Mouse (Mus musculus): ENCODE data around the gene Cd59a. TPM values are rescaled to one million over a fixed set of nuclear protein-coding genes. Genes with fewer than 3 reads are reported as not detected.
A peak's percentile ranks its signal among the peaks of the same experiment; 100 is the strongest.

Gene Cd59a
- total RNA-seq, 1 experiment from 2014 or later, result 51.9 TPM

DNA sequence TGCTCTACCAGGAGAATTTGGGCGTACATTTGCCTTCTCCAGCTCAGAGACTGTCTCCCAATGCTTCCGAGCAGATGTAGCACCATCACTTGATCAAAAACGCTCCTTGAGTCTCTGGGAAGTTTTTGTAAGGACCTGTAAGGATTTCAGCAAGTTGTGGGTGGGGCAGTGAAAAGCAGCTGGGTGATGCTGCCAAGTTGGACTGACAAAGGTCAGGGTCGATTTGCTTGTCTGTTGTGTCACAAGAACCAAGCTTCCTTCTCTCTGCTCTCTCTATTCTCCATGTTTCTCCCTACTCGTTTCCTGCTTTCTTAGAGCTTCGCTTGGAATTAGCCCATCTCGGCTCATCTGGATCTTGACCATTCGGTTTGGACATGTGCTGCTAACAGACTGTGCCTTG, 46.5 kb downstream of the Cd59a start:
- DNase-seq, result no peak

DNA sequence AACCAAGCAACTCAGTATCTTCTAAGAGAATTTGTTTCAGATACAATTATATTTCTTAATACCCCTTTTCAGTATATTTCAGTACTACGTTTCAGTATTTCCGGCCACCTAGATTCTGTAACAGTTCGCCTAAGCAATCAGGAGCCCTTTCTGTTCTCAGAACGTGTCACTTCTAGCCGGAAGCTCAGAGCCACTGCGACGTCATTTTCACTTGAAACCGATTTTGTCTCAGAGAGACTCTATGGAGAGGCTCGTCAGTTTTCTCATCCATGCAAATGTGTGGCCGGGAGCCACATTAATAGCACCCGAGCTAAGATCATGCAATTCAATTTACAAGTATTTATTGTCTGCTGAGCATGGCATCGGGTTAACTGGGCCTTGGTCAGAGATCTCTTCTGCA, 48.4 kb downstream of the Cd59a start:
- DNase-seq, result no peak

DNA sequence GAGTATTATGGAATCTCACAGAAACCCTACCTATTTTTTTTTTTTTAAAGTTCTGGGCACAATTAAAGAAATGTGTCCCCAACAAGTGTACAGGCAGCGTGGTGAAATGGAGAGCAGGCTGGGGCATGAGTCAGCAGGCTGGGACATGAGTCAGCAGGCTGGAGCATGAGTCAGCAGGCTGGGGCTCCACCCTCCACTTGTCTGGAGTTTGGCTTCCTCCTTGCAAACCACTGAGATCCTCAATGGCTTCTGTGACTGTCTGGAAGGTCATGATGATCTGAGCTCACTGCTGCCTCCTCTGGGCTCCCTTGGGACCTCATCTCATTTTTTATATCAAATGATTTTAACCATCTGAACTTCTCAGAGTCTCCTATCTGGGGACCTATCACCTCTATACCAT, 50.4 kb downstream of the Cd59a start:
- DNase-seq, result peak; percentile 88

DNA sequence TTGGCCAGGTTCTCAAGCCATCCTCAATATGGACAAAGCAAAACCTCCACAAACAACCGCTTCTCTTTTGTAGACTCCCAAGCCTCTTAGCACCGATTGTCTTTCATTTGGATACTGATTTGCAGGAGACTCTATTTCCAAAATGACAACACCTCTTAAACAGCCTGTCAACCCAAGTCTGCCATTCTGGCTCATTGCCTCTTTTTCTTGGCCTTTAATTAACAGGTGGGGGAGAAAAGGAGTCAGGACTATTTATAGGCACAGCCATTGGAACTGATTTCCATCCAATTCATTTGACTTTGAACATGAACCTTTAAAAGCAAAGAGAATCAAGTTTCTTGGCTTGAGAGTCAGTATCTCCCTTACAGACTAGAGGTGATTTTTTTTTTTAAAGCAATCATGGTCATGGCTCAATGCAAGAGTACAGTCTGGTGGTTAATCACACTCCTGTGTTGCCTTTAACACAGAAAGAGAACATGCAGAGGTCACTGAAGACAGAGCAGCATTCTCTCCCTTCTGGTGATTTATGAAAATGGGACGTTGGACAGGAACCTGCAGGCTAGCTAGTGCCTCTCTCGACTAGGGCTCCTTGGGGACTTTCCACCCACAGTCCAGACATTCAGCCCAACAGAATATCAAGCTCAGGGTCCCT, 52.4 kb downstream of the Cd59a start:
- DNase-seq, result no peak

DNA sequence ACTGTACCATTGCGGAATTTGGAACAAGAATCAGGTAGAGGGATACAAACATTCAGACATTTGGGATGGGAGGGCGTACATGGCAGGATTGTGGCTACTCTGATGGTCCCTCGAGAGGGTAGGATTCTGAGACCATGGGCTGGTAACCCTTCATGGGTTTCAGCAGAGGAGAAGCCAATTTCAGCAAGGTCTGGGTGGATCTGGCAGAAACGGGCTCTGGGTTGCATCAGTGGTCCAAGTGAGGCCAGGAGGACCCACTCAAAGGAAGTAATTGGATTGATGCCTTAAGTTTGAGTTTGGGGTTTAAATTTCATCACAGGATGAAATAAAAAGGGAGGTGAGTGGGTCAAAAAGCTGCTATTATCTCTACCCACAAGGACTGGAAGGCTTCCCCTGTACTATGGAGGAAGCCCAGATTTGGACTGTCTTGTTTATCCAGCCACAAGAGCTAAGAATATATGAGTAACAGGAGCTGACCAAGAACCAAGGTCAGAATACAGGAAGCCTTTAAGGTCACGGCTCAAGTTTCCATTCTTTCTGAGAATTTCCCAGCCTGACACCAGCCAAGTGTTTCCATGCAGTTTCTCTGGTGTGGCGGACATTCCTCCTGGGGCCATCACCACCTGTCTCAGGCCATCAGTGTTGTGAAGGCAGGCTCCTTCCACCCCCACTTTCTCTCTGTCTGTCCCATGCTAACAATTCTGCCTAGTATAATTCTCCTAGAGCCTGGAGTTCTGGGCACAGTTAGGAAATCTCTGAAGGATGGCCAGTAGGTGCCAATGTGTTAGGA, 55.2 kb downstream of the Cd59a start:
- peak; percentile 32 for DNase-seq

DNA sequence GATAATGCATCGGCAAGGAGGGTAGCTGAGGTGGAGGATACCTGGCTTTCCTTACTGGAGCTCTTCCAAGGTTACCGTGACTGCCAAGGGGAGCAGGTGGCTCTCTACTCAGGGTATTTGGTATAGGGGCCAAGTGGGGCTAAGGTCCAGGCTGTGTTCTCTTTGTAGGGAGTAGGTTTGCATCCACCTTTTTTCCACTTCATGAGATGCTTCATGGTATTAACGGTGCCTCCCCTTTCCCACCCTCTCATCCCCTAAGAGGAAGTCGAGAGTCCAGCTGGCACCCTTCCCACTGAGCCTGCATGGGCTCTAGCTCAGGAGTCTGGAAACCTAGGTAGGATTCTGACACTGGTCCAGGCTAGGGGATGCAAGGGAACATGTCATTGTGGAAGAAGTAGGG, 57.7 kb downstream of the Cd59a start:
- DNase-seq, result no peak

DNA sequence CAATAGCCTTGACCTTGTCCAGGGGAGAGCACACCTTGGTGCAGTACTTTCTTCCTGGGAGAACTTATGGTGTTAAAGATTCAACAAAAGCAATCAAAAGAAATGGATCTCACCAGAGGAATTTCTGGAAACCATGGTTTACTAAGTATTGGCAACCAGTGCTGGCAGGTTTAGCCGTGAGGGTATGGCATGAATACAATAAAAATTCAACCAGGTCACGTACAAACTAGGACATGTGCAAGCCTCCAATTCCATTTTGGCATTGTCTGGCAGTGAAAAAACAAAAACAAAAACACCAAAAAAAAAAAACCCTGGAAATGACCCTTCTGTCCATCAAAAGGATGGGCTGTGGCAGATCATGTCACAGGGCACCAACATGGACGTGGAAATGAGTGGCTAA, 58.3 kb downstream of the Cd59a start:
- DNase-seq, result no peak

DNA sequence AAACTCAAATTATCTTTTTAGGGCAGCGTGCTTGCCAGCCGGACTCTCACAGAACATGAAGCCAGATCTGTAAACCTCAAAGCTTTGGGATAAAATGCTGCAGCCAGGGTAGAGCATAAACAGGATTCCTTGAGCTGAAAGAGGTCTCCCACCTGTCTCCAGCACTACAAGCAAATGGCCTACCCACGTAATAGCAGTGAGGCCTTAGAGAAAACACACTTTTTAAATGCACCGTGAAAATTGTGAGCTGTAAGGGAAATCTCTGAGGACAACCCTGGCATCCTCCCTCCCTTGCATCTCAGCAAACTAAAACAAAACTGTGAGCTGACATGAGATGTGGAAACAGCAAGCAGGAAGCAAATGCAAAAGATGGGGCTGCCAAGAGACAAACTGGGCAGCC, 62.2 kb downstream of the Cd59a start:
- DNase-seq, result no peak

DNA sequence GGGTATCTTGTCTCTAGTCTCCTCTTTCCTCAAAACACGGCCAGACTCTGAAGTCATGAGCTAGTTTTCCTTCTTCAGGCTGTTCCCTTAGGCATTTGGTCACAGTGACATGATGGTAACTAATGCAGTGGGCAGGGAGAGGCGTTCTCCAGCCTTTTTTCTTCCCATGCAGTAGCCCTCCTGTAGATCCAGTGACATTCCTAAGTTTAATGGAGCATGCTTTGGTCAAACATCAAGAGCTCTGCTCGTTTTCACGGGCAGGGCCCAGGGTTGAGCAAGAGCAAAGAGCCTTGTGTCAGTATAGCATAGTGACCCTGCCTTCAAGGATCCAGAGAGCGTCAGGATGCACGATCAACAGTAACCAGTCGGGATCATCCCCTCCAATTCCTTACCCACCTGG, 67.8 kb downstream of the Cd59a start:
- no peak for DNase-seq

DNA sequence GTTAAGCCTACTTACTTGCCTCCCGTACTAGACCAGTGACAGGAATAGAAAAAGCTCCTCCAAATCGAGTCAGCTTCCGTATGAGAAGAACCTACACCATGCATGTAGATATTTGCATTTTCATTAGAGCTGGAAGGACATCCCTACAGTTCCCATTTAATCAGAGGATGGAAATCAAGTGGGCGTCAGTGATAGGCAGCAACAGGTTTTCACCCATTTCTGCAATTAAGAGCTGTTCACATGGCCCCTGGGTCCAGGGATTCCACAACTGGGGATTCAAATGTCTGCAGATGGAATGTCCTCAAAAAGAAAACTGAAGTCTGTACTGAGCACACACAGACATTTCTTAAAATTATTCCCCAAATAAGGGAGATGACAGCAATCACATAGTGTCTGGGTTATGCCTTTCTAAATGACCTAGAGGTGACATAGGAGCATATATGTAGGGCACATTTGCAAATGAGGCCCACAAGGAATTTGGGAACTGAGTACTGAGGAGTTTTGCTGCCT, 68.4 kb downstream of the Cd59a start:
- no peak for DNase-seq

Other genes starting within 250 kb of the Cd59a start
- gene Lmo2, start 137.8 kb upstream of the Cd59a start, total RNA-seq (2021), result 28.5 and 30.2 TPM in 2 replicates
- gene Fbxo3, start 68.1 kb upstream of the Cd59a start, total RNA-seq (2021), result 76.7 and 79.6 TPM in 2 replicates
- gene 4931422A03Rik, start 67.4 kb upstream of the Cd59a start, total RNA-seq (2021), result not detected in 2 replicates
- 0.59 TPM in 1 of 2 replicates, not detected in the other for gene Gm10912, start 30.0 kb upstream of the Cd59a start, total RNA-seq (2021)
- not detected in 2 replicates for gene Gm10799, start 27.3 kb upstream of the Cd59a start, total RNA-seq (2021)
- 4.4 and 4.6 TPM in 2 replicates for gene Cd59b, start 26.0 kb upstream of the Cd59a start, total RNA-seq (2021)
- 1.1 and 2.4 TPM in 2 replicates for gene A930018P22Rik, start 27.0 kb downstream of the Cd59a start, total RNA-seq (2021)

All from adrenal gland, postnatal 14 days (tissue).